Mouse (Mus musculus): Measurements from ENCODE around the gene Fam187b. TPM values are rescaled to one million over a fixed set of nuclear protein-coding genes. Genes with fewer than 3 reads are reported as not detected.

The Fam187b gene
- polyA plus RNA-seq, 1 experiment: 525 TPM

- Histone ChIP-seq H3K4me1 (ENCODE audit: control insufficient read depth, insufficient read depth, low read length) (peaks cover 16% of the 10 kb centered on the region), H3K27ac (ENCODE audit: control insufficient read depth, insufficient read depth, low read depth, low read length) (no peak overlapping the region), H3K4me3 (ENCODE audit: control insufficient read depth, low read depth, low read length) (0 out of 2 replicates have a peak overlapping the region, but pooled peaks have one; percentile 4), H3K36me3 (ENCODE audit: control insufficient read depth, insufficient read depth, low read length) (no peaks in the 10 kb centered on the region), H3K27me3 (ENCODE audit: control insufficient read depth, insufficient read depth, low read length) (no peaks in the 10 kb centered on the region)
- TF ChIP-seq POLR2A (IDR thresholded peaks at IDR 0.05; ENCODE audit: control insufficient read depth, low read depth, low read length): no peak
- no peak for TF ChIP-seq CTCF (IDR thresholded peaks at IDR 0.05; ENCODE audit: control insufficient read depth, insufficient read depth, insufficient replicate concordance, low read depth, low read length)
Measured at GRCm38 (mm10) chr7:31037675-31038074, 64.1 kb downstream of the Fam187b start.

GRCm38 (mm10) chr7:31039011-31039410 is 65.4 kb downstream of the Fam187b start:
- no peak overlapping the region for H3K27ac ChIP-seq (ENCODE audit: control insufficient read depth, insufficient read depth, low read depth, low read length)
- TF ChIP-seq POLR2A (IDR thresholded peaks at IDR 0.05; ENCODE audit: control insufficient read depth, low read depth, low read length) (no peak), CTCF (IDR thresholded peaks at IDR 0.05; ENCODE audit: control insufficient read depth, insufficient read depth, insufficient replicate concordance, low read depth, low read length) (no peak)
- H3K4me1 ChIP-seq (ENCODE audit: control insufficient read depth, insufficient read depth, low read length): peaks cover 16% of the 10 kb centered on the region
- H3K36me3 ChIP-seq (ENCODE audit: control insufficient read depth, insufficient read depth, low read length): no peaks in the 10 kb centered on the region
- no peak overlapping the region for H3K4me3 ChIP-seq (ENCODE audit: control insufficient read depth, low read depth, low read length)
- H3K27me3 ChIP-seq (ENCODE audit: control insufficient read depth, insufficient read depth, low read length): no peaks in the 10 kb centered on the region

Other genes starting within 250 kb of the Fam187b start
- gene Tmem147, start 244.2 kb upstream of the Fam187b start, polyA plus RNA-seq (2012; rRNA removed): 161 and 171 TPM in 2 replicates
- gene Gapdhs, start 230.1 kb upstream of the Fam187b start, polyA plus RNA-seq (2012; rRNA removed): 4,298 and 4,420 TPM in 2 replicates
- gene Sbsn, start 222.3 kb upstream of the Fam187b start, polyA plus RNA-seq (2012; rRNA removed): 4.6 and 4.7 TPM in 2 replicates
- gene Dmkn, start 210.0 kb upstream of the Fam187b start, polyA plus RNA-seq (2012; rRNA removed): 7.1 and 9.2 TPM in 2 replicates
- gene Krtdap, start 185.9 kb upstream of the Fam187b start, polyA plus RNA-seq (2012; rRNA removed): 0.41 TPM in 1 of 2 replicates, not detected in the other
- gene Ffar2, start 150.0 kb upstream of the Fam187b start, polyA plus RNA-seq (2012; rRNA removed): 0.09 and 0.14 TPM in 2 replicates
- not detected in 2 replicates for gene Ffar3, start 117.6 kb upstream of the Fam187b start, polyA plus RNA-seq (2012; rRNA removed)
- gene Ffar1, start 112.2 kb upstream of the Fam187b start, polyA plus RNA-seq (2012; rRNA removed): 0.55 and 0.62 TPM in 2 replicates
- 0.08 and 0.41 TPM in 2 replicates for gene Cd22, start 93.4 kb upstream of the Fam187b start, polyA plus RNA-seq (2012; rRNA removed)
- gene Mag, start 58.9 kb upstream of the Fam187b start, polyA plus RNA-seq (2012; rRNA removed): 18.2 and 21.3 TPM in 2 replicates
- gene Hamp2, start 49.1 kb upstream of the Fam187b start, polyA plus RNA-seq (2012; rRNA removed): 0.38 and 1.5 TPM in 2 replicates
- not detected in 2 replicates for gene Hamp, start 29.8 kb upstream of the Fam187b start, polyA plus RNA-seq (2012; rRNA removed)
- gene Usf2, start 17.0 kb upstream of the Fam187b start, polyA plus RNA-seq (2012; rRNA removed): 27.0 and 31.3 TPM in 2 replicates
- 24.4 and 30.2 TPM in 2 replicates for gene Lsr, start 326 bp upstream of the Fam187b start, polyA plus RNA-seq (2012; rRNA removed)
- gene Fxyd5, start 68.7 kb downstream of the Fam187b start, polyA plus RNA-seq (2012; rRNA removed): 8.3 and 12.1 TPM in 2 replicates
- gene Fxyd7, start 77.7 kb downstream of the Fam187b start, polyA plus RNA-seq (2012; rRNA removed): 1.3 and 1.6 TPM in 2 replicates
- gene Fxyd1, start 83.4 kb downstream of the Fam187b start, polyA plus RNA-seq (2012; rRNA removed): 94.7 and 104 TPM in 2 replicates
- gene Lgi4, start 85.6 kb downstream of the Fam187b start, polyA plus RNA-seq (2012; rRNA removed): 2.0 TPM in 2 replicates
- gene Fxyd3, start 102.9 kb downstream of the Fam187b start, polyA plus RNA-seq (2012; rRNA removed): 0.64 and 6.4 TPM in 2 replicates
- 0.73 and 2.1 TPM in 2 replicates for gene Hpn, start 141.5 kb downstream of the Fam187b start, polyA plus RNA-seq (2012; rRNA removed)
- 1.4 and 1.8 TPM in 2 replicates for gene Scn1b, start 153.2 kb downstream of the Fam187b start, polyA plus RNA-seq (2012; rRNA removed)
- 35.1 and 35.3 TPM in 2 replicates for gene Gramd1a, start 182.1 kb downstream of the Fam187b start, polyA plus RNA-seq (2012; rRNA removed)

All from testis, adult 2 months (tissue).